Mouse (Mus musculus) embryonic facial prominence, embryonic 11.5 days (tissue): ENCODE measurements around the gene Usp39. TPM values are rescaled to one million over a fixed set of nuclear protein-coding genes. Genes with fewer than 3 reads are reported as not detected.

ENCODE experiments used
- ATAC-seq: fragments of 200-750 bp; cut with Nextera tagmentation; replicated peaks from 2 replicates; pipeline ENCODE4 v1.8.0; 2017; ENCODE audit warnings: low read depth; ENCODE audit not compliant: insufficient number of reproducible peaks, low FRiP score, low TSS enrichment
- DNase-seq: peaks from one replicate; pipeline ENCODE4 v3.0.0-alpha.2; 2015; ENCODE audit warnings: low spot score
- H3K27ac ChIP-seq: fragments of 300-500 bp; sonication (generic); replicated peaks from 2 replicates; pipeline ENCODE4 v1.5.1; 2014; ENCODE audit warnings: mild to moderate bottlenecking, low read depth, low read length, control low read depth
- H3K27me3 ChIP-seq: fragments of 300-500 bp; sonication (generic); 2 replicates; pipeline ENCODE4 v1.6.1; 2014; ENCODE audit warnings: mild to moderate bottlenecking, low read length, moderate library complexity, mixed read lengths; ENCODE audit not compliant: control insufficient read depth, insufficient read depth
- H3K36me3 ChIP-seq: fragments of 300-500 bp; sonication (generic); replicated peaks from 2 replicates; pipeline ENCODE4 v1.6.1; 2014; ENCODE audit warnings: low read depth, mild to moderate bottlenecking, low read length, moderate library complexity, mixed read lengths; ENCODE audit not compliant: control insufficient read depth, insufficient read depth
- H3K4me1 ChIP-seq: fragments of 300-500 bp; sonication (generic); 2 replicates; pipeline ENCODE4 v1.6.1; 2014; ENCODE audit warnings: low read length, mixed read lengths; ENCODE audit not compliant: control insufficient read depth, insufficient read depth
- H3K4me2 ChIP-seq: fragments of 300-500 bp; sonication (generic); 2 replicates; pipeline ENCODE4 v1.6.1; 2014; ENCODE audit warnings: low read depth, mild to moderate bottlenecking, control low read depth, low read length, moderate library complexity
- H3K4me3 ChIP-seq: fragments of 300-500 bp; sonication (generic); 2 replicates; pipeline ENCODE4 v1.5.1; 2014; ENCODE audit warnings: low read depth, low read length, control low read depth
- H3K9ac ChIP-seq: fragments of 300-500 bp; sonication (generic); replicated peaks from 2 replicates; pipeline ENCODE4 v1.6.1; 2014; ENCODE audit warnings: mild to moderate bottlenecking, control low read depth, low read length
- H3K9me3 ChIP-seq: fragments of 300-500 bp; sonication (generic); replicated peaks from 2 replicates; pipeline ENCODE4 v1.6.1; 2016; ENCODE audit warnings: mild to moderate bottlenecking, low read length, inconsistent platforms, mixed read lengths; ENCODE audit not compliant: control insufficient read depth
- WGBS: fragments of 180-500 bp; shearing (Covaris S2); extraction: QIAGEN DNeasy Blood & Tissue Kit; methylation state at CpG from one replicate; pipeline ENCODE4 v1.1.7; 2014; 5-methylcytosine and 5-hydroxymethylcytosine counted together
- polyA plus RNA-seq: library from polyadenylated mRNA; unstranded; fragments of >200 nt; fragmentation: Nextera tagmentation; extraction: Ambion mirVana; gene quantifications from 2 replicates; pipeline ENCODE4 v1.2.1, GENCODE M21; 2014

Gene Usp39
- polyA plus RNA-seq, 1 experiment from 2014 or later = 107 TPM

DNA sequence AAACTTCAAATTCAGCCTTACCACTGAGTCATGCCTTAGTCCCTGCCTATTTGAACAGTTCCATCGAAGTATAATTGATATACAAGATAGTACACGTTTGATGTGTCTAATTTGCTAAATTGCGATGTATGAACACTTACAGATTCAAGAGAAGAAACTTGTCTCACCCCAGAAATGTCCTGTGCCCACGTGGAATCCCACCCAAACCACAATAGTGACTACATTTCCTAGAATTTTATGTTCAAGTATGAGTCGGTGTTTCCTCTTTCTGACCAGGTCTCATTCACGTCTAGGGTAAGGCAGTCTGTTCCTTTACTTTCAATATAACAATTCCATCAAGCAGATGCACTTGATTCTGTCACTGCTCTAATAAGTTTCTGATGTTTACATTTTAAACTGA lies 649 bp upstream of the Usp39 start:
- H3K9me3 ChIP-seq = no peaks in the 10 kb centered on the region
- no peak overlapping the region; the same call in 1 of the 2 replicates for H3K9ac ChIP-seq
- peaks cover 6% of the 10 kb centered on the region; the same call in 1 of the 2 replicates for H3K4me1 ChIP-seq
- no peak overlapping the region for H3K4me3 ChIP-seq
- no peak overlapping the region for H3K4me2 ChIP-seq
- WGBS = 47% methylated on average over 6 of the region's 6 CpGs
- no peak for ATAC-seq
- no peak for DNase-seq
- H3K27me3 ChIP-seq = no peaks in the 10 kb centered on the region
- H3K27ac ChIP-seq = no peak overlapping the region
- H3K36me3 ChIP-seq = no peaks in the 10 kb centered on the region

- H3K9ac ChIP-seq = peak overlapping the region; percentile 80
- peaks cover 6% of the 10 kb centered on the region; the same call in 1 of the 2 replicates for H3K4me1 ChIP-seq
- no peak for DNase-seq
- H3K4me2 ChIP-seq = peak overlapping the region; percentile 72
- H3K36me3 ChIP-seq = no peaks in the 10 kb centered on the region
- H3K9me3 ChIP-seq = no peaks in the 10 kb centered on the region
- no peaks in the 10 kb centered on the region for H3K27me3 ChIP-seq
- 0 out of 2 replicates have a peak overlapping the region, but pooled peaks have one; percentile 32 for H3K27ac ChIP-seq
- WGBS = under 1% methylated on average over 42 of the region's 42 CpGs
- ATAC-seq = no peak
- peak overlapping the region; percentile 80 for H3K4me3 ChIP-seq
Measured at GRCm38 (mm10) chr6:72344396-72345073, 449 bp downstream of the Usp39 start.

- Histone ChIP-seq H3K4me1 (no peaks in the 10 kb centered on the region), H3K9me3 (no peaks in the 10 kb centered on the region), H3K27me3 (no peaks in the 10 kb centered on the region), H3K9ac (no peak overlapping the region), H3K27ac (no peak overlapping the region), H3K4me2 (no peak overlapping the region), H3K4me3 (no peak overlapping the region), H3K36me3 (peaks cover 5% of the 10 kb centered on the region)
- no peak for ATAC-seq
- DNase-seq = no peak
- WGBS = 38% methylated on average over 2 of the region's 2 CpGs
Measured at GRCm38 (mm10) chr6:72340481-72340880, 4.5 kb downstream of the Usp39 start.

DNA sequence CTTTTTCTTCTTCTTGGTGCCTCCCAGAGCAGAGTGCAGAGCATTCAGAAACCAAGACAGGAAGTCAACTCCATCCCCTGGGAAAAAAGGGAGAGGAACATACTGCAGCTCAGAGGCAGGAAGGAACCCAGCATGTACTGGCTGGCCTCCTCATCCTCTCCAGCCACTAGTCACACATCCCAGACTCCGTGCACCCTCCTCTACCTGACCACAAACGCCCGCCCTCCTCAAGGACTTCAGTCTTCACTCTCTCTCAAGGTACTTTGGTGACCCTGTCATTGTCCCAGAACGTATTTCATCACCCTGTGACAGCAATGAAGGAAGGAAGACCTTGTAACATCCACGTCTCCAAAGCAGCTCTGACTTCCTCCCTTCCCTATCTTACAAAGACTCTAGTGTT lies 11.9 kb downstream of the Usp39 start:
- ATAC-seq = no peak
- H3K9ac ChIP-seq = no peak overlapping the region
- H3K4me2 ChIP-seq = no peak overlapping the region
- no peaks in the 10 kb centered on the region for H3K4me1 ChIP-seq
- 60% methylated on average over 5 of the region's 5 CpGs for WGBS
- DNase-seq = no peak
- H3K9me3 ChIP-seq = no peaks in the 10 kb centered on the region
- no peak overlapping the region for H3K4me3 ChIP-seq
- peaks cover 10% of the 10 kb centered on the region for H3K36me3 ChIP-seq
- H3K27ac ChIP-seq = no peak overlapping the region
- H3K27me3 ChIP-seq = no peaks in the 10 kb centered on the region

GRCm38 (mm10) chr6:72330133-72330532 lies 14.9 kb downstream of the Usp39 start:
- Histone ChIP-seq H3K36me3 (peaks cover 11% of the 10 kb centered on the region), H3K4me1 (no peaks in the 10 kb centered on the region), H3K9ac (no peak overlapping the region), H3K4me3 (no peak overlapping the region), H3K27ac (no peak overlapping the region), H3K9me3 (no peaks in the 10 kb centered on the region), H3K4me2 (no peak overlapping the region), H3K27me3 (no peaks in the 10 kb centered on the region)
- WGBS = 94% methylated on average over 4 of the region's 4 CpGs
- DNase-seq = no peak
- no peak for ATAC-seq

GRCm38 (mm10) chr6:72329019-72329418 lies 16.0 kb downstream of the Usp39 start:
- ATAC-seq = no peak
- 91% methylated on average over 5 of the region's 5 CpGs for WGBS
- H3K27me3 ChIP-seq = no peaks in the 10 kb centered on the region
- H3K27ac ChIP-seq = no peak overlapping the region
- H3K4me1 ChIP-seq = no peaks in the 10 kb centered on the region
- peaks cover 15% of the 10 kb centered on the region for H3K36me3 ChIP-seq
- no peak for DNase-seq
- H3K4me2 ChIP-seq = no peak overlapping the region
- no peak overlapping the region for H3K9ac ChIP-seq
- no peaks in the 10 kb centered on the region for H3K9me3 ChIP-seq
- H3K4me3 ChIP-seq = no peak overlapping the region

GRCm38 (mm10) chr6:72326274-72326673 lies 18.7 kb downstream of the Usp39 start:
- 76% methylated on average over 6 of the region's 6 CpGs for WGBS

GRCm38 (mm10) chr6:72323786-72324508 lies 21.0 kb downstream of the Usp39 start:
- DNase-seq = no peak
- Histone ChIP-seq H3K4me1 (no peaks in the 10 kb centered on the region), H3K36me3 (peaks cover 18% of the 10 kb centered on the region), H3K27me3 (no peaks in the 10 kb centered on the region), H3K4me2 (no peak overlapping the region), H3K4me3 (no peak overlapping the region), H3K27ac (no peak overlapping the region), H3K9me3 (no peaks in the 10 kb centered on the region), H3K9ac (no peak overlapping the region)
- 87% methylated on average over 6 of the region's 6 CpGs for WGBS
- no peak for ATAC-seq

More at GRCm38 (mm10) chr6:72326274-72326673, 18.7 kb downstream of the Usp39 start:
- ATAC-seq = no peak
- H3K27me3 ChIP-seq = no peaks in the 10 kb centered on the region
- no peak overlapping the region for H3K4me2 ChIP-seq
- H3K9me3 ChIP-seq = no peaks in the 10 kb centered on the region
- peaks cover 18% of the 10 kb centered on the region for H3K36me3 ChIP-seq
- no peak overlapping the region for H3K4me3 ChIP-seq
- no peak overlapping the region for H3K27ac ChIP-seq
- H3K9ac ChIP-seq = no peak overlapping the region
- peak; percentile 27 for DNase-seq
- H3K4me1 ChIP-seq = no peaks in the 10 kb centered on the region
